Mouse (Mus musculus) embryonic facial prominence, embryonic 13.5 days (tissue): ENCODE measurements around the gene Aktip. TPM values are rescaled to one million over a fixed set of nuclear protein-coding genes. Genes with fewer than 3 reads are reported as not detected.
A peak's percentile ranks its signal among the peaks of the same experiment; 100 is the strongest.

Source experiments
- ATAC-seq: fragments of 200-750 bp; cut with Nextera tagmentation; 2 replicates; pipeline ENCODE4 v1.8.0; 2017; ENCODE audit warnings: low read depth; ENCODE audit not compliant: insufficient number of reproducible peaks, insufficient read depth, low FRiP score, low TSS enrichment
- H3K27ac ChIP-seq: fragments of 300-500 bp; sonication (generic); 2 replicates; pipeline ENCODE4 v1.5.1; 2015; ENCODE audit warnings: moderate library complexity, mild to moderate bottlenecking, inconsistent platforms
- H3K27me3 ChIP-seq: fragments of 300-500 bp; sonication (generic); 2 replicates; pipeline ENCODE4 v1.6.1; 2015; ENCODE audit warnings: mild to moderate bottlenecking, inconsistent platforms
- H3K36me3 ChIP-seq: fragments of 300-500 bp; sonication (generic); 2 replicates; pipeline ENCODE4 v1.6.1; 2015; ENCODE audit warnings: mild to moderate bottlenecking, inconsistent platforms
- H3K4me1 ChIP-seq: fragments of 300-500 bp; sonication (generic); 2 replicates; pipeline ENCODE4 v1.6.1; 2015; ENCODE audit warnings: inconsistent platforms
- H3K4me2 ChIP-seq: fragments of 300-500 bp; sonication (generic); 2 replicates; pipeline ENCODE4 v1.6.1; 2015; ENCODE audit warnings: moderate library complexity, mild to moderate bottlenecking, inconsistent platforms
- H3K4me3 ChIP-seq: fragments of 300-500 bp; sonication (generic); 2 replicates; pipeline ENCODE4 v1.5.1; 2015; ENCODE audit warnings: mild to moderate bottlenecking, inconsistent platforms
- H3K9ac ChIP-seq: fragments of 300-500 bp; sonication (generic); 2 replicates; pipeline ENCODE4 v1.6.1; 2015; ENCODE audit warnings: mild to moderate bottlenecking, inconsistent platforms
- H3K9me3 ChIP-seq: fragments of 300-500 bp; sonication (generic); 2 replicates; pipeline ENCODE4 v1.6.1; 2016; ENCODE audit warnings: inconsistent platforms
- WGBS: fragments of 180-500 bp; shearing (Covaris S2); methylation state at CpG from one replicate; pipeline ENCODE4 v1.1.7; 2015; ENCODE audit warnings: mixed read lengths; 5-methylcytosine and 5-hydroxymethylcytosine counted together
- polyA plus RNA-seq: library from polyadenylated mRNA; unstranded; fragments of >200 nt; fragmentation: Nextera tagmentation; extraction: Ambion mirVana; gene quantifications from 2 replicates; pipeline ENCODE4 v1.2.1, GENCODE M21; 2015

The Aktip gene
- polyA plus RNA-seq, 1 experiment from 2014 or later, result 54.2 TPM

- ATAC-seq, result no peak
- Histone ChIP-seq H3K9ac (0 out of 2 replicates have a peak overlapping the region, but pooled peaks have one; percentile 7), H3K27me3 (no peaks in the 10 kb centered on the region), H3K9me3 (no peaks in the 10 kb centered on the region), H3K36me3 (no peaks in the 10 kb centered on the region), H3K27ac (peak overlapping the region; percentile 81), H3K4me3 (no peak overlapping the region), H3K4me1 (peaks cover 21% of the 10 kb centered on the region), H3K4me2 (0 out of 2 replicates have a peak overlapping the region, but pooled peaks have one; percentile 28)
- 40% methylated on average over 5 of the region's 5 CpGs for WGBS
Observed at GRCm38 (mm10) chr8:91217062-91217905, 17.5 kb upstream of the Aktip start.

- H3K4me3 ChIP-seq, result no peak overlapping the region
- no peak overlapping the region for H3K4me2 ChIP-seq
- 78% methylated on average over 3 of the region's 3 CpGs for WGBS
- no peak for ATAC-seq
- no peaks in the 10 kb centered on the region for H3K27me3 ChIP-seq
- no peak overlapping the region for H3K27ac ChIP-seq
- H3K9ac ChIP-seq, result no peak overlapping the region
- H3K9me3 ChIP-seq, result no peaks in the 10 kb centered on the region
- H3K4me1 ChIP-seq, result peaks cover 19% of the 10 kb centered on the region
- H3K36me3 ChIP-seq, result no peaks in the 10 kb centered on the region
Observed at GRCm38 (mm10) chr8:91214287-91214686, 14.5 kb upstream of the Aktip start.

DNA sequence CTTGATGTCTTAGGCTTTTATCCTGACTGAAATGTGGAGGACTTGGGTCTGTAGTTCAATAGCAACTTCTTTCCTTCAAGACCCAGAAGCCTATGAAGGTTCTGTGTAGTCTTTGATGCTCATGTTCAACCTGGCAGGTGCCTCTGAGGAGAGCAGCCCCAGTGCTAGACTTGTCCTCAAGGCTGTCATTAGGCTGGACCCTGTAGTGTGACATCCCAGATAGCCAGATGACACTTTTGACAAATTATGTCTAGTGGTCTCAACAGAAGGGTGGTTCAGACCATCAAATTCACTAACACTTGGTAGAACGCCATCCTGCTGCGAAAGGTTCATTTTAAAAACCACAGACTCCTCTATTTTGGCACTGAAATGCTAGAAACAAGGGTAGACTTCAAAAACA, 13.2 kb upstream of the Aktip start:
- 64% methylated on average over 2 of the region's 2 CpGs for WGBS
- no peak overlapping the region for H3K4me3 ChIP-seq
- no peaks in the 10 kb centered on the region for H3K9me3 ChIP-seq
- ATAC-seq, result no peak
- H3K9ac ChIP-seq, result no peak overlapping the region
- H3K27me3 ChIP-seq, result no peaks in the 10 kb centered on the region
- H3K36me3 ChIP-seq, result no peaks in the 10 kb centered on the region
- peaks cover 16% of the 10 kb centered on the region for H3K4me1 ChIP-seq
- no peak overlapping the region for H3K4me2 ChIP-seq
- no peak overlapping the region for H3K27ac ChIP-seq

GRCm38 (mm10) chr8:91209658-91210057, 9.9 kb upstream of the Aktip start:
- Histone ChIP-seq H3K9me3 (no peaks in the 10 kb centered on the region), H3K4me2 (no peak overlapping the region), H3K36me3 (no peaks in the 10 kb centered on the region), H3K4me1 (peaks cover 4% of the 10 kb centered on the region; the same call in 1 of the 2 replicates), H3K4me3 (no peak overlapping the region), H3K27ac (no peak overlapping the region), H3K9ac (no peak overlapping the region), H3K27me3 (no peaks in the 10 kb centered on the region)
- 71% methylated on average over 3 of the region's 3 CpGs for WGBS
- no peak for ATAC-seq

DNA sequence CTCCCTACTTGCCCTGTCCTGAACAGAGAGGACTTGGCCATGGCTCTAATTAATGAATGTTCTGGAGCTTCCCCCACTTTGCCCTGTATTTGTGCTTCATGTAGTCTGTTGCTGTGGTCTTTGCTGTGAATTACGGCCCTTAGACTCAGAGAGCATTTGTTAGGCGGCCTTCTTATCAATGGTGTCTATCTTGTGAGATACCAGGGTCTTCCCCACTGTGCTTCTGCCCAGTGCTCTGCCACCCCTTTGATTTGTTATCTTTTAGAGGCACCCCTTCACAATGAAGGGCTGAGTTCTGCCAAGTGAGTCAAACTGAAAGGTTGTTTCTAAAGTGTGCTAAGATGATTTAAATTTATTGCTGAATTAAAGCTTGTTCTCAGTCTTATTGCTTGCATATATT, 7.9 kb upstream of the Aktip start:
- Histone ChIP-seq H3K4me2 (no peak overlapping the region), H3K27me3 (no peaks in the 10 kb centered on the region), H3K36me3 (no peaks in the 10 kb centered on the region), H3K9ac (no peak overlapping the region), H3K4me1 (peaks cover 4% of the 10 kb centered on the region; the same call in 1 of the 2 replicates), H3K27ac (no peak overlapping the region), H3K9me3 (no peaks in the 10 kb centered on the region), H3K4me3 (no peak overlapping the region)
- no peak for ATAC-seq
- WGBS, result 76% methylated on average over 2 of the region's 2 CpGs

DNA sequence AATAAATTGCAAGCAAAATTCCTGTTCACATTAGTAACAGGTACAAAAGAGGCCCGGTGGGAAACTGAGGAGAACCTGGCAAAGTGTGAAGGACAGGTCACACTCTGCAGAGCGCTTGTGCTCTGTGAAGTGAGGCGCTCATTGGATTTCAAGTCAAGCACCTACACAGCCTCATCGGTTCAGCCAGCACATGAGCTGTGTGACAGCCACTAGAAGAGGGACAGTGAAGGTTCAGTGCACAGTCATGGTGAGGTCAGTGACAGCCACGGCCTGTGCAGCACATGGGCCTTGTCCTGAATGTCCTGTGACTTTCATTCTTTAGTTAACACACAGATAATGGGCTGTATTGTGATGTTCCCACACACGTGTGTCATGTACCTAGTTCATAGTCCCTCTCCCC, 6.1 kb upstream of the Aktip start:
- WGBS, result 87% methylated on average over 6 of the region's 6 CpGs
- H3K9me3 ChIP-seq, result no peaks in the 10 kb centered on the region
- peaks cover 4% of the 10 kb centered on the region; the same call in 1 of the 2 replicates for H3K4me1 ChIP-seq
- ATAC-seq, result no peak
- no peak overlapping the region for H3K4me2 ChIP-seq
- no peak overlapping the region for H3K27ac ChIP-seq
- H3K27me3 ChIP-seq, result no peaks in the 10 kb centered on the region
- no peak overlapping the region for H3K9ac ChIP-seq
- no peak overlapping the region for H3K4me3 ChIP-seq
- H3K36me3 ChIP-seq, result no peaks in the 10 kb centered on the region

DNA sequence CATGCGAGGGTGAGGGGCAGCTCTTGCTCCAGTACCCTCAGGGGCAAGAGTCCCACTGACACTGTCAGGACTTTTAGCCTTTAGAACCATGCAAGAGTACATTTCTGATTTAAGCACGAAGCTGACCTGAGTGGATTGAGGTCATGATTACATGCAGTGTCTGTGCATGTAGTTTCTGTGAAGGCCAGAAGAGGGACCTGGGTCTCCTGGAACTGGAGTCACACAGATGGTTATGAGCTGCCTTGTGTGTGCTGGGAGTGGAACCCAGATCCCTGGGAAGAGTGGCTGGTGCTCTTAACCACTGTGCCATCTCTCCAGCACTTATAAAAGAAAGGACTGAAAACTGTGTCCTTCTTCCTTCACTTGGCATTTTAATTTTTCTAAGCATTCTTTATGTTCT, 1.4 kb upstream of the Aktip start:
- H3K27me3 ChIP-seq, result no peaks in the 10 kb centered on the region
- 64% methylated on average over 2 of the region's 2 CpGs for WGBS
- no peak overlapping the region for H3K9ac ChIP-seq
- no peak for ATAC-seq
- H3K4me3 ChIP-seq, result no peak overlapping the region
- H3K36me3 ChIP-seq, result no peaks in the 10 kb centered on the region
- no peak overlapping the region for H3K4me2 ChIP-seq
- H3K4me1 ChIP-seq, result peaks cover 14% of the 10 kb centered on the region; the same call in 1 of the 2 replicates
- no peaks in the 10 kb centered on the region for H3K9me3 ChIP-seq
- no peak overlapping the region for H3K27ac ChIP-seq

- peaks cover 8% of the 10 kb centered on the region for H3K27me3 ChIP-seq
- H3K4me3 ChIP-seq, result no peak overlapping the region
- no peak overlapping the region for H3K4me2 ChIP-seq
- no peak for ATAC-seq
- no peaks in the 10 kb centered on the region for H3K36me3 ChIP-seq
- no peak overlapping the region; the same call in 1 of the 2 replicates for H3K27ac ChIP-seq
- peaks cover 20% of the 10 kb centered on the region for H3K4me1 ChIP-seq
- 24% methylated on average over 3 of the region's 3 CpGs for WGBS
- H3K9ac ChIP-seq, result no peak overlapping the region
- H3K9me3 ChIP-seq, result no peaks in the 10 kb centered on the region
Observed at GRCm38 (mm10) chr8:91198036-91198435, 1.7 kb downstream of the Aktip start.

DNA sequence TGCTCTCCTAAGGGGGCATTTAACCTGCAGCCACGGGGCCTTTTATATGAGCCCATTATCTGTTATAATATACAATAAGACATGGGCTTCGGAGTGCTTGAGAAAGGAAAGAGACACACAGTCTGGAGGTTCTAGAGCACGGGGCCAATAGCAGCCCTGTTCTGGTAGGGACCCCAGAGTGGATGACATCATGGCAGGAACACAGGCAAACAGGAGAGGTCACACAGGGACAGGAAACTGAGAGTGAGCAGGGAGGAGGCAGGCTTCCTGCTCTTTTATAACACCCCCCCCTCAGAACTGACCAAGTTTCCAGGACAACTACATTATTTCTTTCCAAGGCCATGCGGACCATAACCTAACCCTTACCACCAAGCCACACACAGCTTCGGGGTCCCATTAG, 2.5 kb downstream of the Aktip start:
- Histone ChIP-seq H3K9me3 (no peaks in the 10 kb centered on the region), H3K27ac (no peak overlapping the region), H3K4me3 (no peak overlapping the region), H3K4me2 (no peak overlapping the region), H3K36me3 (no peaks in the 10 kb centered on the region), H3K9ac (no peak overlapping the region), H3K4me1 (peaks cover 27% of the 10 kb centered on the region), H3K27me3 (peaks cover 14% of the 10 kb centered on the region)
- 86% methylated on average over 5 of the region's 5 CpGs for WGBS
- ATAC-seq, result no peak

- Histone ChIP-seq H3K27ac (no peak overlapping the region), H3K4me2 (no peak overlapping the region), H3K27me3 (peaks cover 14% of the 10 kb centered on the region), H3K9me3 (no peaks in the 10 kb centered on the region), H3K4me1 (peaks cover 31% of the 10 kb centered on the region), H3K4me3 (no peak overlapping the region), H3K9ac (no peak overlapping the region), H3K36me3 (no peaks in the 10 kb centered on the region)
- ATAC-seq, result no peak
- 74% methylated on average over 12 of the region's 12 CpGs for WGBS
Observed at GRCm38 (mm10) chr8:91196661-91197060, 3.1 kb downstream of the Aktip start.

GRCm38 (mm10) chr8:91194081-91194480, 5.7 kb downstream of the Aktip start:
- Histone ChIP-seq H3K27me3 (peaks cover 21% of the 10 kb centered on the region), H3K9ac (no peak overlapping the region), H3K9me3 (no peaks in the 10 kb centered on the region), H3K4me3 (no peak overlapping the region), H3K27ac (no peak overlapping the region), H3K36me3 (no peaks in the 10 kb centered on the region), H3K4me2 (no peak overlapping the region), H3K4me1 (peaks cover 45% of the 10 kb centered on the region)
- no peak for ATAC-seq
- WGBS, result 84% methylated on average over 2 of the region's 2 CpGs

DNA sequence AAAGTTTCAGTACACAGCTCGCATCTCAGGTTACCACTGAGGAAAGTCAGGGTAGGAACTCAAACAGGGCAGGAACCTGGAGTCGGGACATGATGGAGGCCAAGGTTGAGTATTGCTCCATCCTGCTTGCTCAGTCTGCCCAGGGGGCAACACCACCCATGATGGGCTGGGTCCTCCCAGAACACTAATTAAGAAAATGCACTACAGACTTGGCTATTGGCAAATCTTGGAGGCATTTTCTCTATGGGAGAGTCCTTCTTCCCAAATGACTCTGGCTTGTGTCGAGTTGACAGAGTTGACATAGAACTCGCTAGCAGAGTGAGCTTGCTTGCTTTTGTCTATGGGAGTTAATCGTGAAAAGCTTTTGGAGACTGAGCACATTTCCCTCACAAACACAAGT, 6.8 kb downstream of the Aktip start:
- peaks cover 29% of the 10 kb centered on the region for H3K27me3 ChIP-seq

More for the DNA sequence above, 6.8 kb downstream of the Aktip start:
- WGBS, result 75% methylated on average over 5 of the region's 5 CpGs
- no peak overlapping the region for H3K4me2 ChIP-seq
- no peaks in the 10 kb centered on the region for H3K36me3 ChIP-seq
- ATAC-seq, result no peak
- no peaks in the 10 kb centered on the region for H3K9me3 ChIP-seq
- H3K27ac ChIP-seq, result no peak overlapping the region
- H3K4me1 ChIP-seq, result peaks cover 38% of the 10 kb centered on the region
- no peak overlapping the region for H3K9ac ChIP-seq
- H3K4me3 ChIP-seq, result no peak overlapping the region
